Mouse (Mus musculus) embryonic facial prominence, embryonic 11.5 days (tissue): ENCODE data around the gene Ccdc172. TPM values are rescaled to one million over a fixed set of nuclear protein-coding genes. Genes with fewer than 3 reads are reported as not detected.

ENCODE experiments used
- ATAC-seq: fragments of 200-750 bp; cut with Nextera tagmentation; replicated peaks from 2 replicates; pipeline ENCODE4 v1.8.0; 2017; ENCODE audit warnings: low read depth; ENCODE audit not compliant: insufficient number of reproducible peaks, low FRiP score, low TSS enrichment
- DNase-seq: peaks from one replicate; pipeline ENCODE4 v3.0.0-alpha.2; 2015; ENCODE audit warnings: low spot score
- H3K27ac ChIP-seq: fragments of 300-500 bp; sonication (generic); replicated peaks from 2 replicates; pipeline ENCODE4 v1.5.1; 2014; ENCODE audit warnings: mild to moderate bottlenecking, low read depth, low read length, control low read depth
- H3K27me3 ChIP-seq: fragments of 300-500 bp; sonication (generic); 2 replicates; pipeline ENCODE4 v1.6.1; 2014; ENCODE audit warnings: mild to moderate bottlenecking, low read length, moderate library complexity, mixed read lengths; ENCODE audit not compliant: control insufficient read depth, insufficient read depth
- H3K36me3 ChIP-seq: fragments of 300-500 bp; sonication (generic); replicated peaks from 2 replicates; pipeline ENCODE4 v1.6.1; 2014; ENCODE audit warnings: low read depth, mild to moderate bottlenecking, low read length, moderate library complexity, mixed read lengths; ENCODE audit not compliant: control insufficient read depth, insufficient read depth
- H3K4me1 ChIP-seq: fragments of 300-500 bp; sonication (generic); 2 replicates; pipeline ENCODE4 v1.6.1; 2014; ENCODE audit warnings: low read length, mixed read lengths; ENCODE audit not compliant: control insufficient read depth, insufficient read depth
- H3K4me2 ChIP-seq: fragments of 300-500 bp; sonication (generic); 2 replicates; pipeline ENCODE4 v1.6.1; 2014; ENCODE audit warnings: low read depth, mild to moderate bottlenecking, control low read depth, low read length, moderate library complexity
- H3K4me3 ChIP-seq: fragments of 300-500 bp; sonication (generic); 2 replicates; pipeline ENCODE4 v1.5.1; 2014; ENCODE audit warnings: low read depth, low read length, control low read depth
- H3K9ac ChIP-seq: fragments of 300-500 bp; sonication (generic); replicated peaks from 2 replicates; pipeline ENCODE4 v1.6.1; 2014; ENCODE audit warnings: mild to moderate bottlenecking, control low read depth, low read length
- H3K9me3 ChIP-seq: fragments of 300-500 bp; sonication (generic); replicated peaks from 2 replicates; pipeline ENCODE4 v1.6.1; 2016; ENCODE audit warnings: mild to moderate bottlenecking, low read length, inconsistent platforms, mixed read lengths; ENCODE audit not compliant: control insufficient read depth
- WGBS: fragments of 180-500 bp; shearing (Covaris S2); extraction: QIAGEN DNeasy Blood & Tissue Kit; methylation state at CpG from one replicate; pipeline ENCODE4 v1.1.7; 2014; 5-methylcytosine and 5-hydroxymethylcytosine counted together
- polyA plus RNA-seq: library from polyadenylated mRNA; unstranded; fragments of >200 nt; fragmentation: Nextera tagmentation; extraction: Ambion mirVana; gene quantifications from 2 replicates; pipeline ENCODE4 v1.2.1, GENCODE M21; 2014

The Ccdc172 gene
- polyA plus RNA-seq, 1 experiment from 2014 or later: not detected

- no peak for DNase-seq
- Histone ChIP-seq H3K4me2 (no peak overlapping the region), H3K27ac (no peak overlapping the region), H3K4me3 (no peak overlapping the region), H3K36me3 (no peaks in the 10 kb centered on the region), H3K27me3 (no peaks in the 10 kb centered on the region), H3K9ac (no peak overlapping the region), H3K9me3 (no peaks in the 10 kb centered on the region), H3K4me1 (no peaks in the 10 kb centered on the region)
- 61% methylated on average over 4 of the region's 4 CpGs for WGBS
- no peak for ATAC-seq
Measured at GRCm38 (mm10) chr19:58548367-58548766, 36.6 kb downstream of the Ccdc172 start.

- Histone ChIP-seq H3K4me1 (no peaks in the 10 kb centered on the region), H3K27ac (no peak overlapping the region), H3K9ac (no peak overlapping the region), H3K27me3 (no peaks in the 10 kb centered on the region), H3K4me2 (no peak overlapping the region), H3K9me3 (no peaks in the 10 kb centered on the region), H3K4me3 (no peak overlapping the region), H3K36me3 (no peaks in the 10 kb centered on the region)
- ATAC-seq (no peak), DNase-seq (no peak)
- WGBS: 48% methylated on average over 1 of the region's 1 CpGs
Measured at GRCm38 (mm10) chr19:58550489-58550888, 38.7 kb downstream of the Ccdc172 start.

- ATAC-seq (no peak), DNase-seq (no peak)
- H3K4me1 ChIP-seq: no peaks in the 10 kb centered on the region
Measured at GRCm38 (mm10) chr19:58550916-58551315, 39.1 kb downstream of the Ccdc172 start.

GRCm38 (mm10) chr19:58554974-58555373 lies 43.2 kb downstream of the Ccdc172 start:
- no peak overlapping the region for H3K9ac ChIP-seq
- H3K4me3 ChIP-seq: no peak overlapping the region
- no peaks in the 10 kb centered on the region for H3K36me3 ChIP-seq
- H3K27ac ChIP-seq: no peak overlapping the region
- DNase-seq (no peak), ATAC-seq (no peak)
- no peaks in the 10 kb centered on the region for H3K27me3 ChIP-seq
- H3K9me3 ChIP-seq: no peaks in the 10 kb centered on the region
- no peak overlapping the region for H3K4me2 ChIP-seq
- WGBS: 78% methylated on average over 2 of the region's 2 CpGs
- no peaks in the 10 kb centered on the region for H3K4me1 ChIP-seq

More at GRCm38 (mm10) chr19:58550916-58551315, 39.1 kb downstream of the Ccdc172 start:
- Histone ChIP-seq H3K4me3 (no peak overlapping the region), H3K9me3 (no peaks in the 10 kb centered on the region), H3K9ac (no peak overlapping the region), H3K27ac (no peak overlapping the region), H3K36me3 (no peaks in the 10 kb centered on the region), H3K27me3 (no peaks in the 10 kb centered on the region), H3K4me2 (no peak overlapping the region)
- 76% methylated on average over 3 of the region's 3 CpGs for WGBS

- Histone ChIP-seq H3K9me3 (no peaks in the 10 kb centered on the region), H3K27ac (no peak overlapping the region), H3K4me1 (no peaks in the 10 kb centered on the region), H3K9ac (no peak overlapping the region), H3K4me2 (no peak overlapping the region), H3K27me3 (no peaks in the 10 kb centered on the region), H3K4me3 (no peak overlapping the region), H3K36me3 (no peaks in the 10 kb centered on the region)
- DNase-seq (peak; percentile 88), ATAC-seq (no peak)
- WGBS: 49% methylated on average over 5 of the region's 5 CpGs
Measured at GRCm38 (mm10) chr19:58558352-58558751, 46.6 kb downstream of the Ccdc172 start.

GRCm38 (mm10) chr19:58562301-58562815 lies 50.6 kb downstream of the Ccdc172 start:
- no peak overlapping the region for H3K4me3 ChIP-seq
- 91% methylated on average over 7 of the region's 7 CpGs for WGBS
- H3K9ac ChIP-seq: no peak overlapping the region
- ATAC-seq (no peak), DNase-seq (no peak)
- H3K36me3 ChIP-seq: no peaks in the 10 kb centered on the region
- H3K4me1 ChIP-seq: no peaks in the 10 kb centered on the region
- H3K27me3 ChIP-seq: no peaks in the 10 kb centered on the region
- no peaks in the 10 kb centered on the region for H3K9me3 ChIP-seq
- no peak overlapping the region for H3K4me2 ChIP-seq
- no peak overlapping the region for H3K27ac ChIP-seq

- Histone ChIP-seq H3K4me2 (no peak overlapping the region), H3K4me3 (no peak overlapping the region), H3K9me3 (no peaks in the 10 kb centered on the region), H3K27me3 (no peaks in the 10 kb centered on the region), H3K9ac (no peak overlapping the region), H3K27ac (no peak overlapping the region), H3K4me1 (no peaks in the 10 kb centered on the region), H3K36me3 (no peaks in the 10 kb centered on the region)
- ATAC-seq: no peak
- 75% methylated on average over 2 of the region's 2 CpGs for WGBS
- DNase-seq: no peak
Measured at GRCm38 (mm10) chr19:58571566-58571965, 59.8 kb downstream of the Ccdc172 start.

- H3K9me3 ChIP-seq: no peaks in the 10 kb centered on the region
- DNase-seq (no peak), ATAC-seq (no peak)
- no peaks in the 10 kb centered on the region for H3K27me3 ChIP-seq
- no peak overlapping the region for H3K4me3 ChIP-seq
- H3K4me2 ChIP-seq: no peak overlapping the region
- no peak overlapping the region for H3K9ac ChIP-seq
- H3K36me3 ChIP-seq: no peaks in the 10 kb centered on the region
- 49% methylated on average over 11 of the region's 11 CpGs for WGBS
- no peak overlapping the region for H3K27ac ChIP-seq
- no peaks in the 10 kb centered on the region for H3K4me1 ChIP-seq
Measured at GRCm38 (mm10) chr19:58572429-58573071, 60.8 kb downstream of the Ccdc172 start.
